Mouse (Mus musculus) R1 (cell line): ENCODE results near the gene Tex45.

ENCODE experiments used
- DNase-seq: peaks from one replicate; pipeline ENCODE4 v3.0.0-alpha.2; 2018; ENCODE audit warnings: low read depth, low spot score

Gene Tex45

GRCm38 (mm10) chr8:3470562-3470961 lies at the start of gene Tex45:
Gene Tex45, plus strand, starts transcription at chr8:3470862.
- no peak for DNase-seq

GRCm38 (mm10) chr8:3421507-3421906 lies 49.2 kb upstream of the Tex45 start:
- DNase-seq, result peak; percentile 41

GRCm38 (mm10) chr8:3425217-3425616 lies 45.4 kb upstream of the Tex45 start:
- no peak for DNase-seq

- DNase-seq, result peak; percentile 82
These were observed 44.5 kb upstream of the Tex45 start for GRCm38 (mm10) chr8:3426211-3426610.

GRCm38 (mm10) chr8:3428426-3428825 lies 42.2 kb upstream of the Tex45 start:
- no peak for DNase-seq

- DNase-seq, result peak; percentile 49
These were observed 40.7 kb upstream of the Tex45 start for GRCm38 (mm10) chr8:3429966-3430365.

GRCm38 (mm10) chr8:3431113-3431512 lies 39.5 kb upstream of the Tex45 start:
- no peak for DNase-seq

- DNase-seq, result no peak
These were observed 34.2 kb upstream of the Tex45 start for GRCm38 (mm10) chr8:3436492-3436891.

- DNase-seq, result peak; percentile 64
These were observed 31.2 kb upstream of the Tex45 start for GRCm38 (mm10) chr8:3439510-3439909.

GRCm38 (mm10) chr8:3449226-3449625 lies 21.4 kb upstream of the Tex45 start:
- no peak for DNase-seq

GRCm38 (mm10) chr8:3450670-3451069 lies 20.0 kb upstream of the Tex45 start:
- DNase-seq, result peak; percentile 75

- no peak for DNase-seq
These were observed 18.7 kb upstream of the Tex45 start for GRCm38 (mm10) chr8:3451992-3452391.

GRCm38 (mm10) chr8:3463248-3463647 lies 7.4 kb upstream of the Tex45 start:
- DNase-seq, result no peak

- DNase-seq, result peak; percentile 69
These were observed 6.4 kb upstream of the Tex45 start for GRCm38 (mm10) chr8:3464309-3464708.

- DNase-seq, result peak; percentile 97
These were observed 3.4 kb upstream of the Tex45 start, which contains the start of gene Pex11g for GRCm38 (mm10) chr8:3467006-3467885. Gene Pex11g, minus strand, starts transcription at chr8:3467680.

- no peak for DNase-seq
These were observed 2.6 kb upstream of the Tex45 start for GRCm38 (mm10) chr8:3467886-3468545.

GRCm38 (mm10) chr8:3468838-3469237 lies 1.8 kb upstream of the Tex45 start:
- DNase-seq, result no peak

GRCm38 (mm10) chr8:3475715-3476429 lies 5.2 kb downstream of the Tex45 start:
- DNase-seq, result no peak

GRCm38 (mm10) chr8:3480221-3480785 lies 9.6 kb downstream of the Tex45 start:
- no peak for DNase-seq

GRCm38 (mm10) chr8:3481605-3482004 lies 10.9 kb downstream of the Tex45 start:
- DNase-seq, result no peak

GRCm38 (mm10) chr8:3482240-3482740 lies 11.6 kb downstream of the Tex45 start:
- no peak for DNase-seq

GRCm38 (mm10) chr8:3483546-3483945 lies 12.9 kb downstream of the Tex45 start:
- DNase-seq, result no peak
